Mouse (Mus musculus) limb, embryonic 10.5 days (tissue): ENCODE measurements around the gene Dst. TPM values are rescaled to one million over a fixed set of nuclear protein-coding genes. Genes with fewer than 3 reads are reported as not detected.

Source experiments
- DNase-seq: peaks from one replicate; pipeline ENCODE4 v3.0.0-alpha.2; 2017; ENCODE audit warnings: low spot score
- H3K27ac ChIP-seq: fragments of 300-500 bp; sonication (generic); 2 replicates; pipeline ENCODE4 v1.5.1; 2016; ENCODE audit warnings: mild to moderate bottlenecking
- H3K27me3 ChIP-seq: fragments of 300-500 bp; sonication (generic); 2 replicates; pipeline ENCODE4 v1.6.1; 2016; ENCODE audit warnings: low read depth, mild to moderate bottlenecking; ENCODE audit not compliant: poor library complexity, severe bottlenecking
- H3K36me3 ChIP-seq: fragments of 300-500 bp; sonication (generic); 2 replicates; pipeline ENCODE4 v1.6.1; 2016; ENCODE audit warnings: mild to moderate bottlenecking, moderate library complexity
- H3K4me1 ChIP-seq: fragments of 300-500 bp; sonication (generic); 2 replicates; pipeline ENCODE4 v1.6.1; 2016
- H3K4me3 ChIP-seq: fragments of 300-500 bp; sonication (generic); 2 replicates; pipeline ENCODE4 v1.5.1; 2016; ENCODE audit warnings: mild to moderate bottlenecking, moderate library complexity
- H3K9me3 ChIP-seq: fragments of 300-500 bp; sonication (generic); replicated peaks from 2 replicates; pipeline ENCODE4 v1.6.1; 2016; ENCODE audit warnings: mild to moderate bottlenecking
- WGBS: fragments of 180-500 bp; shearing (Covaris S2); methylation state at CpG from one replicate; pipeline ENCODE4 v1.1.7; 2016; 5-methylcytosine and 5-hydroxymethylcytosine counted together
- polyA plus RNA-seq: library from polyadenylated mRNA; unstranded; fragments of >200 nt; fragmentation: Nextera tagmentation; extraction: Ambion mirVana; gene quantifications from 2 replicates; pipeline ENCODE4 v1.2.1, GENCODE M21; 2016

Dst gene
- polyA plus RNA-seq, 1 experiment from 2014 or later = 9.7 TPM

- no peak overlapping the region for H3K4me3 ChIP-seq
- H3K36me3 ChIP-seq = no peaks in the 10 kb centered on the region
- no peak overlapping the region for H3K27ac ChIP-seq
- peaks cover 27% of the 10 kb centered on the region for H3K4me1 ChIP-seq
- 83% methylated on average over 6 of the region's 6 CpGs for WGBS
- no peaks in the 10 kb centered on the region for H3K9me3 ChIP-seq
- DNase-seq = no peak
- no peaks in the 10 kb centered on the region; the same call in 1 of the 2 replicates for H3K27me3 ChIP-seq
These were observed 169.9 kb downstream of the Dst start for GRCm38 (mm10) chr1:34077941-34078340.

DNA sequence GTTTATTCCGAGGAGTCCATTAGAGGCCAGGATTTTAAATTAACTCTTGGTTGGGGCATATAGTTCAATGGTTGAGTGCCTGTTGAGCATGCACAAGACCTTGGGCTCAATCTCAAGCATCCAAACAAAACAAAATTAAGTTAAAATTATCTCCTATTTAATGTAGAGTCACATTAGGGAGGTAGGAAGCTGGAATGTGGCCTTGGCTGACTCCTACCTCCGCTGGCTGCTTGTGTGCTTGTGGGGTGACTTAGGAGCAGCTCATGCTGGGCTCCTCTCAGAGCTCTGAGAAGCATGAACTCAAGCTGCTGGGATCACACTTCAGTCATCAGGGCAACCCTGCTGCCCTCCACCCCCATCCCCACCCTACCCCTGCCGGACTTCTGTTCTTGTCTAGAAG lies 181.0 kb downstream of the Dst start:
- Histone ChIP-seq H3K36me3 (peaks cover 13% of the 10 kb centered on the region; the same call in 1 of the 2 replicates), H3K4me3 (no peak overlapping the region), H3K27me3 (no peaks in the 10 kb centered on the region), H3K4me1 (0 out of 2 replicates have a peak, but pooled peaks cover 3% of the 10 kb centered on the region), H3K27ac (no peak overlapping the region), H3K9me3 (no peaks in the 10 kb centered on the region)
- WGBS = 89% methylated on average over 3 of the region's 3 CpGs
- DNase-seq = no peak

DNA sequence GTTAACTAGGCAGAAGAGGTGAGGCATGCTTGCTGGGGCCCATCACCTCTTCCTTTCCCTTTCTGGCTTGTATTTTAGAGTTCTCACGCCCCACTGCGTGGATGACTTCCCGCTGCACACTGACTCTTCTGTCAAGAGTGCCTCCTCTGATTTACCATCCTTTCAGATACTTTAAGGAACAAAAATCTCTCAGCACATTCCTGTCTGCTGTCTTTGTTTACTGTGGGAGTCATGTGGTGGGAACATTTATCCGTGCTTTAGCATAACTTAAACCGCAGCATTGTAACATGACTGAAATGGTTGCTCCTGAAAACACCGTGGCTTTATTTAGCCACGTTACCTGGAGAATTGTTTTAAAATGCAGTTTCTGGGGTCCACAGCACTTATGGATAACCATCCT lies 182.7 kb downstream of the Dst start:
- Histone ChIP-seq H3K4me3 (no peak overlapping the region), H3K27ac (no peak overlapping the region), H3K27me3 (no peaks in the 10 kb centered on the region), H3K9me3 (no peaks in the 10 kb centered on the region), H3K4me1 (peaks cover 14% of the 10 kb centered on the region; the same call in 1 of the 2 replicates), H3K36me3 (peaks cover 13% of the 10 kb centered on the region; the same call in 1 of the 2 replicates)
- DNase-seq = no peak
- 91% methylated on average over 7 of the region's 7 CpGs for WGBS

DNA sequence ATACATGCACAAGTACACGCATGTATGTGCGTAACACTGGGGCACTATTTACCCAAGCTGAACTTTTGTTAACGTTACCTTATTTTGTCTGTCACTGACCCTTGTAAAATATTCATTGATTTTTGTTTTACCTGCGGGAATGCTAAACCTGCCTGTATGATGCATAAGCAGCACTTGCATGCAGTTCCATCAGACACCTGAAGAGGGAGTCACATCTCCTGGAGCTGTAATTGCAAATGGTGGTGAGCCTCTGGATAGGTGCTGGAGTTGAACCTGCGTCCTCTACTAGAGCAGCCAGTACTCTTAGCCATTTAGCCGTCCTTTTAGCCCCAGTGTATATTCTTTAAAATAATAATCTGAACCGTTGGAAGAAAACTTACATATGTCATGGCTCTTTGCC lies 185.6 kb downstream of the Dst start:
- WGBS = 92% methylated on average over 7 of the region's 7 CpGs
- no peak overlapping the region for H3K27ac ChIP-seq

GRCm38 (mm10) chr1:34094301-34094700 lies 186.3 kb downstream of the Dst start:
- no peak overlapping the region for H3K27ac ChIP-seq
- no peak overlapping the region for H3K4me3 ChIP-seq
- DNase-seq = no peak
- 0 out of 2 replicates have a peak, but pooled peaks cover 3% of the 10 kb centered on the region for H3K36me3 ChIP-seq
- H3K4me1 ChIP-seq = peaks cover 19% of the 10 kb centered on the region
- no peaks in the 10 kb centered on the region for H3K9me3 ChIP-seq
- 78% methylated on average over 5 of the region's 5 CpGs for WGBS
- H3K27me3 ChIP-seq = no peaks in the 10 kb centered on the region

More for the DNA sequence above, 185.6 kb downstream of the Dst start:
- H3K4me1 ChIP-seq = peaks cover 19% of the 10 kb centered on the region
- 0 out of 2 replicates have a peak, but pooled peaks cover 3% of the 10 kb centered on the region for H3K36me3 ChIP-seq
- H3K4me3 ChIP-seq = no peak overlapping the region
- no peaks in the 10 kb centered on the region for H3K9me3 ChIP-seq
- DNase-seq = no peak
- H3K27me3 ChIP-seq = no peaks in the 10 kb centered on the region

- no peak overlapping the region for H3K27ac ChIP-seq
- 47% methylated on average over 4 of the region's 4 CpGs for WGBS
- peaks cover 19% of the 10 kb centered on the region for H3K4me1 ChIP-seq
- no peak overlapping the region for H3K4me3 ChIP-seq
- no peaks in the 10 kb centered on the region for H3K27me3 ChIP-seq
- DNase-seq = no peak
- H3K36me3 ChIP-seq = 0 out of 2 replicates have a peak, but pooled peaks cover under 1% of the 10 kb centered on the region
- H3K9me3 ChIP-seq = no peaks in the 10 kb centered on the region
These were observed 187.1 kb downstream of the Dst start for GRCm38 (mm10) chr1:34095173-34095572.

GRCm38 (mm10) chr1:34096923-34097322 lies 188.9 kb downstream of the Dst start:
- DNase-seq = no peak
- no peak overlapping the region for H3K27ac ChIP-seq
- H3K27me3 ChIP-seq = no peaks in the 10 kb centered on the region
- no peaks in the 10 kb centered on the region for H3K9me3 ChIP-seq
- peaks cover 19% of the 10 kb centered on the region for H3K4me1 ChIP-seq
- H3K36me3 ChIP-seq = no peaks in the 10 kb centered on the region
- no peak overlapping the region for H3K4me3 ChIP-seq
- WGBS = 52% methylated on average over 3 of the region's 3 CpGs

GRCm38 (mm10) chr1:34097640-34098039 lies 189.6 kb downstream of the Dst start:
- H3K27ac ChIP-seq = no peak overlapping the region
- DNase-seq = no peak
- H3K4me1 ChIP-seq = peaks cover 19% of the 10 kb centered on the region
- no peaks in the 10 kb centered on the region for H3K9me3 ChIP-seq
- H3K27me3 ChIP-seq = no peaks in the 10 kb centered on the region
- H3K36me3 ChIP-seq = no peaks in the 10 kb centered on the region; the same call in 1 of the 2 replicates
- H3K4me3 ChIP-seq = no peak overlapping the region
- WGBS = 73% methylated on average over 4 of the region's 4 CpGs

DNA sequence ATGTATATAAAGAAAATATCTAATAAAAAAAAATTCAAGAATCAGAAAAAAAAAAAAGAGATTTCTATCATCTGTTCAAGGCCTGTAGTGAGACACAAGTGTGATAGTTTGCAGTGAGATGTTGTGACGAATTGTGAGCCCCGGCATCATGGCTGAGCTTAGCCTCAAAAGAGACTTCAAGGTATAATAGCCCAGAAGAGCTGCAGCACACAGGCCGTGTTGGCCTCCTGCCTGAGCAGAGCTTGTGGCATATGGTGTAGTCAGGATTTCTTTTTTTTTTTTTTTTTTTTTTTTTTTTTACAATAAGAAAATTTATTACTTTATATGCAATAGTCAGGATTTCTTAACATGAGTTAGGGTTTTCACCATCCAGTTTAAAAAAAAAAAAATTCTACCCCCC lies 191.4 kb downstream of the Dst start:
- H3K4me1 ChIP-seq = peaks cover 26% of the 10 kb centered on the region
- no peaks in the 10 kb centered on the region for H3K27me3 ChIP-seq
- no peaks in the 10 kb centered on the region; the same call in 1 of the 2 replicates for H3K36me3 ChIP-seq
- H3K4me3 ChIP-seq = no peak overlapping the region
- H3K27ac ChIP-seq = no peak overlapping the region
- DNase-seq = no peak
- WGBS = 68% methylated on average over 3 of the region's 3 CpGs
- no peaks in the 10 kb centered on the region for H3K9me3 ChIP-seq

DNA sequence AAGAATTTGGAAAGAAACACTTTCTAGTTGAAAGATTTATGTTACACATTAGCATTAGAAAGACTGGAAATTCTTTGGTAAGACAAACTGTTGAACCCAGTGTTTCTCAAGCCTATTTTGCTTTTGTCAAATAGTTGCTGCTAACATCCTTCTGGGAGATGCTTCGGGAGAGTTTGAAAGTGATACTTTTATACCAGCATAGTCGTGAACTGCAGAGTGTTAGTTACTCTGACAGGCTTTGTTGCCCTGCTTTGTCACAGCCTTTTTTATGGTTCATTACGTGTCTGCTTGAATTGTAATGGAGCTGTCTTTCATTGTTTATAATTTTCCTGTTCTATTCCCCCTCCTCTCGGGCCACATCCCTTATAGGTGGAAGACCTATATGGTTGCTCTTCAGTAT lies 192.4 kb downstream of the Dst start:
- Histone ChIP-seq H3K4me1 (peaks cover 28% of the 10 kb centered on the region), H3K4me3 (no peak overlapping the region), H3K27ac (no peak overlapping the region), H3K36me3 (no peaks in the 10 kb centered on the region; the same call in 1 of the 2 replicates), H3K27me3 (no peaks in the 10 kb centered on the region), H3K9me3 (no peaks in the 10 kb centered on the region)
- WGBS = 57% methylated on average over 4 of the region's 4 CpGs
- no peak for DNase-seq

DNA sequence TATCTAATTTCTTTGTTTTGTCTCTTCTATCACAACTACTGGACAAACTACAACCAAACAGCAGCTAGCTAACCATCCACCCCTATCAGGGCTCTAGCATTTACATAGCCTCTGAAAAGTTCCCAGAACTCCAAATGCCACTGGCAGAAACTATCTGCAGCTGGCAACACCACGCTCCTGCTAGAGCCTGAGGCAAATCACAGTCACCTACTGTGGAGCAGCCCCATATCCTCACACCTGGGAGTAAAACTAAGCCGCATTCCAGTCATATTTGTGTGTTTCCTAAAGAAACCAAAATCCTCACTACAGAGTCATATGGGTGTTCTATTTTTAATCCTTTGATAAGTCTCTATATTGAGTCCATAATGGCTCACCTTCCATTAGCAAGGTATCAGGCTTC lies 194.6 kb downstream of the Dst start:
- no peak overlapping the region for H3K4me3 ChIP-seq
- no peaks in the 10 kb centered on the region; the same call in 1 of the 2 replicates for H3K36me3 ChIP-seq
- no peaks in the 10 kb centered on the region for H3K9me3 ChIP-seq
- H3K27me3 ChIP-seq = no peaks in the 10 kb centered on the region
- H3K4me1 ChIP-seq = peaks cover 32% of the 10 kb centered on the region
- H3K27ac ChIP-seq = no peak overlapping the region
- WGBS = 83% methylated on average over 2 of the region's 2 CpGs
- DNase-seq = no peak

- H3K9me3 ChIP-seq = no peaks in the 10 kb centered on the region
These were observed 195.2 kb downstream of the Dst start for GRCm38 (mm10) chr1:34103176-34103575.

GRCm38 (mm10) chr1:34103713-34104172 lies 195.7 kb downstream of the Dst start:
- 2% methylated on average over 3 of the region's 3 CpGs for WGBS
- Histone ChIP-seq H3K36me3 (no peaks in the 10 kb centered on the region; the same call in 1 of the 2 replicates), H3K27me3 (no peaks in the 10 kb centered on the region), H3K27ac (peak overlapping the region; percentile 40; the same call in 1 of the 2 replicates), H3K4me3 (0 out of 2 replicates have a peak overlapping the region, but pooled peaks have one; percentile 12), H3K9me3 (no peaks in the 10 kb centered on the region), H3K4me1 (peaks cover 33% of the 10 kb centered on the region)
- peak; percentile 33 for DNase-seq

More at GRCm38 (mm10) chr1:34103176-34103575, 195.2 kb downstream of the Dst start:
- DNase-seq = no peak
- Histone ChIP-seq H3K27me3 (no peaks in the 10 kb centered on the region), H3K27ac (peak overlapping the region; percentile 40; the same call in 1 of the 2 replicates), H3K4me1 (peaks cover 32% of the 10 kb centered on the region), H3K4me3 (no peak overlapping the region), H3K36me3 (no peaks in the 10 kb centered on the region; the same call in 1 of the 2 replicates)
- 78% methylated on average over 3 of the region's 3 CpGs for WGBS
